Mouse (Mus musculus) intestine, embryonic 15.5 days (tissue): ENCODE results near the gene Dnmbp. TPM values are rescaled to one million over a fixed set of nuclear protein-coding genes. Genes with fewer than 3 reads are reported as not detected.

Experiments
- ATAC-seq: fragments of 200-750 bp; cut with Nextera tagmentation; 2 replicates; pipeline ENCODE4 v1.8.0; 2017; ENCODE audit warnings: moderate TSS enrichment, moderate library complexity
- H3K27ac ChIP-seq: fragments of 300-500 bp; sonication (generic); 2 replicates; pipeline ENCODE4 v1.5.1; 2015; ENCODE audit warnings: mild to moderate bottlenecking, inconsistent platforms
- H3K27me3 ChIP-seq: fragments of 300-500 bp; sonication (generic); replicated peaks from 2 replicates; pipeline ENCODE4 v1.6.1; 2015; ENCODE audit warnings: inconsistent platforms
- H3K36me3 ChIP-seq: fragments of 300-500 bp; sonication (generic); 2 replicates; pipeline ENCODE4 v1.6.1; 2015; ENCODE audit warnings: inconsistent platforms
- H3K4me1 ChIP-seq: fragments of 300-500 bp; sonication (generic); replicated peaks from 2 replicates; pipeline ENCODE4 v1.6.1; 2015; ENCODE audit warnings: inconsistent platforms
- H3K4me2 ChIP-seq: fragments of 300-500 bp; sonication (generic); replicated peaks from 2 replicates; pipeline ENCODE4 v1.6.1; 2015; ENCODE audit warnings: mild to moderate bottlenecking, inconsistent platforms
- H3K4me3 ChIP-seq: fragments of 300-500 bp; sonication (generic); replicated peaks from 2 replicates; pipeline ENCODE4 v1.5.1; 2015; ENCODE audit warnings: inconsistent platforms
- H3K9ac ChIP-seq: fragments of 300-500 bp; sonication (generic); 2 replicates; pipeline ENCODE4 v1.6.1; 2015; ENCODE audit warnings: inconsistent platforms
- H3K9me3 ChIP-seq: fragments of 300-500 bp; sonication (generic); 2 replicates; pipeline ENCODE4 v1.6.1; 2016; ENCODE audit warnings: inconsistent platforms
- WGBS: fragments of 180-500 bp; shearing (Covaris S2); methylation state at CpG from one replicate; pipeline ENCODE4 v1.1.7; 2015; 5-methylcytosine and 5-hydroxymethylcytosine counted together
- polyA plus RNA-seq: library from polyadenylated mRNA; unstranded; fragments of >200 nt; fragmentation: Nextera tagmentation; extraction: Ambion mirVana; gene quantifications from 2 replicates; pipeline ENCODE4 v1.2.1, GENCODE M21; 2015

Dnmbp gene
- polyA plus RNA-seq, 1 experiment from 2014 or later = 37.0 TPM

- no peaks in the 10 kb centered on the region for H3K4me1 ChIP-seq
- H3K9me3 ChIP-seq = no peaks in the 10 kb centered on the region
- H3K4me3 ChIP-seq = no peak overlapping the region
- 86% methylated on average over 10 of the region's 10 CpGs for WGBS
- H3K9ac ChIP-seq = no peak overlapping the region
- H3K36me3 ChIP-seq = no peaks in the 10 kb centered on the region
- no peak overlapping the region for H3K27ac ChIP-seq
- H3K4me2 ChIP-seq = no peak overlapping the region
- H3K27me3 ChIP-seq = no peaks in the 10 kb centered on the region
- no peak for ATAC-seq
Measured at GRCm38 (mm10) chr19:43803866-43804265, 136.1 kb downstream of the Dnmbp start.

- H3K9ac ChIP-seq = no peak overlapping the region
- no peaks in the 10 kb centered on the region for H3K9me3 ChIP-seq
- no peak overlapping the region for H3K4me2 ChIP-seq
- ATAC-seq = no peak
- 79% methylated on average over 9 of the region's 9 CpGs for WGBS
- H3K36me3 ChIP-seq = no peaks in the 10 kb centered on the region
- no peak overlapping the region for H3K4me3 ChIP-seq
- H3K27me3 ChIP-seq = no peaks in the 10 kb centered on the region
- H3K4me1 ChIP-seq = no peaks in the 10 kb centered on the region
- no peak overlapping the region for H3K27ac ChIP-seq
Measured at GRCm38 (mm10) chr19:43801427-43802051, 138.5 kb downstream of the Dnmbp start.

GRCm38 (mm10) chr19:43797216-43797615, 142.8 kb downstream of the Dnmbp start:
- Histone ChIP-seq H3K9me3 (no peaks in the 10 kb centered on the region), H3K9ac (no peak overlapping the region), H3K27me3 (no peaks in the 10 kb centered on the region), H3K36me3 (no peaks in the 10 kb centered on the region), H3K4me2 (no peak overlapping the region), H3K4me1 (no peaks in the 10 kb centered on the region), H3K27ac (no peak overlapping the region), H3K4me3 (no peak overlapping the region)
- ATAC-seq = peak; percentile 47
- WGBS = 66% methylated on average over 5 of the region's 5 CpGs

Other genes with a start within 250 kb of the Dnmbp start
- gene Cutc, start 187.2 kb downstream of the Dnmbp start, polyA plus RNA-seq = 24.8 and 25.9 TPM in 2 replicates
- 12.2 and 14.2 TPM in 2 replicates for gene Cox15, start 187.2 kb downstream of the Dnmbp start, polyA plus RNA-seq
- gene Abcc2, start 158.0 kb downstream of the Dnmbp start, polyA plus RNA-seq = 16.7 and 24.3 TPM in 2 replicates
- 21.4 and 26.2 TPM in 2 replicates for gene Cpn1, start 46.4 kb upstream of the Dnmbp start, polyA plus RNA-seq
- 2.7 and 3.1 TPM in 2 replicates for gene Cyp2c23, start 89.0 kb upstream of the Dnmbp start, polyA plus RNA-seq
- 36.9 and 38.4 TPM in 2 replicates for gene Erlin1, start 129.6 kb upstream of the Dnmbp start, polyA plus RNA-seq
- gene Chuk, start 167.3 kb upstream of the Dnmbp start, polyA plus RNA-seq = 38.8 and 40.2 TPM in 2 replicates
- gene Cwf19l1, start 195.7 kb upstream of the Dnmbp start, polyA plus RNA-seq = 28.9 and 32.7 TPM in 2 replicates
- 87.8 and 91.9 TPM in 2 replicates for gene Bloc1s2, start 206.3 kb upstream of the Dnmbp start, polyA plus RNA-seq